Mouse (Mus musculus): ENCODE data around the gene Dnajb3.

Gene Dnajb3

GRCm38 (mm10) chr1:88205294-88205922, at the start of gene Dnajb3:
Dnajb3 (minus strand) TSS chr1:88205782.
- in situ Hi-C loops (cut with MboI; ENCODE audit: low pct_unique_long_range_greater_than_20kb in 1 of 2, low sequenced_read_pairs in 2 of 2, unreplicated experiment in 1 of 2), result no loop called here

DNA sequence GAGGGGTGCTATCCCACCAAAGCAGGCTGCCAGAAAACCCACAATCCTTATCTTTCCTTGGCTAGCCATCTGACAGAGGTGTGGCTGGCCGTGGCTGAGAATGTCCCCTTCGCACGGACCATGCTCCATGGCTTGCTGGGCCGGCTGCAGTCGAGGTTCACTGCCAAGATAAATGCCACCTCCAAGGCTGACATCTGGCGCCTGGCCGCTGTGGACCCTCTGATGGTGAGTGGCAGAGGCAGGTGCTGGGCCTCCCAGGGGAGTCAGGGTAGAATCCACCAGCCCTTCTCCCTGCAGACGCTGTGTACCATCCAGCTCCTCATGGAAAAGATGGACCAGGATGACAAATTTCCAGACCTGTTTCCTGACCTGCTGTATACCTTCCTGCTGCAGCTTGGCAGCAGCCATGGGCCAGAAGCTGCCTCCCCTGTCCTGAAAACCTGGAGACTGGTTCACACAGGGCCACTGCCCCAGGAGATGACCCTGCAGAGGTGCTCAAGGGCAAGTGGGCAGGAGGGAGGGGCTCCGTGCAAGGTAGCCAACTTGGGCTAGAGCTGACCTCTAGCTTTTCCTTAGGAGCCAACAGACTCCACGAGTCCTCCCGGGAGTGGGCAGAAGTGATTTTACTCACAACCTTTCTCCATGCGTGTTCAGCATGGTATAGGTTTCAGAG, 49.3 kb upstream of the Dnajb3 start:
- in situ Hi-C loops (cut with MboI; ENCODE audit: low pct_unique_long_range_greater_than_20kb in 1 of 2, low sequenced_read_pairs in 2 of 2, unreplicated experiment in 1 of 2), result no loop called here

GRCm38 (mm10) chr1:88253540-88253939, 48.0 kb upstream of the Dnajb3 start:
- in situ Hi-C loops (cut with MboI; ENCODE audit: low pct_unique_long_range_greater_than_20kb in 1 of 2, low sequenced_read_pairs in 2 of 2, unreplicated experiment in 1 of 2), result no loop called here

- in situ Hi-C loops (cut with MboI; ENCODE audit: low pct_unique_long_range_greater_than_20kb in 1 of 2, low sequenced_read_pairs in 2 of 2, unreplicated experiment in 1 of 2), result no loop called here
Observed at GRCm38 (mm10) chr1:88253106-88253505, 47.5 kb upstream of the Dnajb3 start.

- in situ Hi-C loops (cut with MboI; ENCODE audit: low pct_unique_long_range_greater_than_20kb in 1 of 2, low sequenced_read_pairs in 2 of 2, unreplicated experiment in 1 of 2), result no loop called here
Observed at GRCm38 (mm10) chr1:88250023-88250422, 44.4 kb upstream of the Dnajb3 start.

DNA sequence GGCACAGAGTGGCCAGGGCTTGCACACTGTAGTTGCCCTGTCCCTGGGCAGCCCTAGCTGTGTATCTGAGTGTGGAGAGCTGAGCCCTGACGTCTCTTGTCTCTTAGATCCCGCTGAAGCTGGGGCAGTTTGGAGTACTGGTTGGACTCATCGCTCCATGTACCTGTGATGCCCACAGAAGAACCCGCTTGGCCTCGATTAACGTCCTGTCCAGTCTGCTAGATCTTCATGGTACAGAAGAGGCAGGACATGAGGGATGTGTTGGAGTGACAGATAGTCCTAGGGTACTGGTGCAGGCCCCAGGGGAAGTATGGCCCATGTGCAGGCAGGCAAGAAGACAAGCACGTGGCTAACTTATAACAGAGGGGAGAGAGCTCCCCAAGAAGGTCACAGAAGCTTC, 44.0 kb upstream of the Dnajb3 start:
- in situ Hi-C loops (cut with MboI; ENCODE audit: low pct_unique_long_range_greater_than_20kb in 1 of 2, low sequenced_read_pairs in 2 of 2, unreplicated experiment in 1 of 2), result no loop called here

DNA sequence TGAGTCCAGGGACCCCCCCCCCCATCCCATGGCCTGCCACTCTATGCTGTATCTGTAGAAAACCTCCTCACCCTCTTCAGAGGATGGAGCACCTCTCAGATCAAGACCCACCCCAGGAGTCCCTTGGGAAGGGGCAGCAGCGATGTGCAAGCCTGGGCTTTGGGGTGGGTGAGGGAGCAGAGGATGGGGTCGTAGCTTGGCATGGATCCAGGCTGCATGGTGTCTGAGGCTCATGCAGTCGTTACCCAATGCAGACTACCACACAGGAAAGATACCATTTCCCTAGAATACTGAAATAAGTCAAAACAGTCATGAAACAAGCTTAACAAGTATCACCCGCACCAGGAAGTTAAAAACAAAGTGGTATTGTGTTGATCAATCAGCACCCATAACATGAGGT, 43.1 kb upstream of the Dnajb3 start:
- in situ Hi-C loops (cut with MboI; ENCODE audit: low pct_unique_long_range_greater_than_20kb in 1 of 2, low sequenced_read_pairs in 2 of 2, unreplicated experiment in 1 of 2), result no loop called here

- in situ Hi-C loops (cut with MboI; ENCODE audit: low pct_unique_long_range_greater_than_20kb in 1 of 2, low sequenced_read_pairs in 2 of 2, unreplicated experiment in 1 of 2), result no loop called here
Observed at GRCm38 (mm10) chr1:88247660-88248059, 42.1 kb upstream of the Dnajb3 start.

- in situ Hi-C loops (cut with MboI; ENCODE audit: low pct_unique_long_range_greater_than_20kb in 1 of 2, low sequenced_read_pairs in 2 of 2, unreplicated experiment in 1 of 2), result no loop called here
Observed at GRCm38 (mm10) chr1:88246386-88246785, 40.8 kb upstream of the Dnajb3 start.

- in situ Hi-C loops (cut with MboI; ENCODE audit: low pct_unique_long_range_greater_than_20kb in 1 of 2, low sequenced_read_pairs in 2 of 2, unreplicated experiment in 1 of 2), result no loop called here
Observed at GRCm38 (mm10) chr1:88245881-88246280, 40.3 kb upstream of the Dnajb3 start.

DNA sequence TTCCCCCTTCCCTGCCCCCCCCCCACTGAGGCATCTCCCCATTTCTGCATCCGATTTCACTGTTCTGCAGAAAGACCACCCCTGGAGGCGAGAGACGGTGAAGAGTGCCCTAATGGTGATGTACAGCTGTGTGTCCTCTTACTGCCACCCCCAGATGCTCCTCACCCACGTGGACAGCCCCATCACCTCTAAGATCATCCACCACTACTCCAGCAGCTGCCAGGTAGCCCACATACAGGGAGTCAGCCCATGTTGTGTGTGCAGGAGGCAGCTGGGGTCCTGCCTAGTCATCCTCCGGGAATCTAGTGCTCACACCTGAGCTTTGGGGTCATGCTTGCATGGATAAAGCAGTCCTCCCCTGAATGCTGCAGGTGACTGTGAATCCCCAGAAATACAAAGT, 38.3 kb upstream of the Dnajb3 start:
- in situ Hi-C loops (cut with MboI; ENCODE audit: low pct_unique_long_range_greater_than_20kb in 1 of 2, low sequenced_read_pairs in 2 of 2, unreplicated experiment in 1 of 2), result no loop called here

GRCm38 (mm10) chr1:88240579-88240978, 35.0 kb upstream of the Dnajb3 start:
- in situ Hi-C loops (cut with MboI; ENCODE audit: low pct_unique_long_range_greater_than_20kb in 1 of 2, low sequenced_read_pairs in 2 of 2, unreplicated experiment in 1 of 2), result no loop called here

GRCm38 (mm10) chr1:88240072-88240471, 34.5 kb upstream of the Dnajb3 start:
- in situ Hi-C loops (cut with MboI; ENCODE audit: low pct_unique_long_range_greater_than_20kb in 1 of 2, low sequenced_read_pairs in 2 of 2, unreplicated experiment in 1 of 2), result no loop called here

- in situ Hi-C loops (cut with MboI; ENCODE audit: low pct_unique_long_range_greater_than_20kb in 1 of 2, low sequenced_read_pairs in 2 of 2, unreplicated experiment in 1 of 2), result no loop called here
Observed at GRCm38 (mm10) chr1:88238771-88239170, 33.2 kb upstream of the Dnajb3 start.

- in situ Hi-C loops (cut with MboI; ENCODE audit: low pct_unique_long_range_greater_than_20kb in 1 of 2, low sequenced_read_pairs in 2 of 2, unreplicated experiment in 1 of 2), result no loop called here
Observed at GRCm38 (mm10) chr1:88237311-88237710, 31.7 kb upstream of the Dnajb3 start.

GRCm38 (mm10) chr1:88235894-88236415, 30.4 kb upstream of the Dnajb3 start:
- in situ Hi-C loops (cut with MboI; ENCODE audit: low pct_unique_long_range_greater_than_20kb in 1 of 2, low sequenced_read_pairs in 2 of 2, unreplicated experiment in 1 of 2), result no loop called here

GRCm38 (mm10) chr1:88235046-88235893, 29.7 kb upstream of the Dnajb3 start:
- in situ Hi-C loops (cut with MboI; ENCODE audit: low pct_unique_long_range_greater_than_20kb in 1 of 2, low sequenced_read_pairs in 2 of 2, unreplicated experiment in 1 of 2), result no loop called here

GRCm38 (mm10) chr1:88234646-88235045, 29.1 kb upstream of the Dnajb3 start:
- in situ Hi-C loops (cut with MboI; ENCODE audit: low pct_unique_long_range_greater_than_20kb in 1 of 2, low sequenced_read_pairs in 2 of 2, unreplicated experiment in 1 of 2), result no loop called here

GRCm38 (mm10) chr1:88234248-88234610, 28.6 kb upstream of the Dnajb3 start:
- in situ Hi-C loops (cut with MboI; ENCODE audit: low pct_unique_long_range_greater_than_20kb in 1 of 2, low sequenced_read_pairs in 2 of 2, unreplicated experiment in 1 of 2), result no loop called here
